Mouse (Mus musculus): ENCODE measurements around the gene Nucks1.
A peak's percentile ranks its signal among the peaks of the same experiment; 100 is the strongest.

Nucks1 gene

GRCm38 (mm10) chr1:131933471-131933870 lies 23.1 kb downstream of the Nucks1 start:
- no peak for DNase-seq

GRCm38 (mm10) chr1:131937659-131938305 lies 27.4 kb downstream of the Nucks1 start:
- DNase-seq, result peak; percentile 63

- no peak for DNase-seq
These were observed 28.5 kb downstream of the Nucks1 start for GRCm38 (mm10) chr1:131938811-131939210.

- DNase-seq, result no peak
These were observed 30.4 kb downstream of the Nucks1 start for GRCm38 (mm10) chr1:131940711-131941244.

- DNase-seq, result no peak
These were observed 31.2 kb downstream of the Nucks1 start for GRCm38 (mm10) chr1:131941501-131941900.

- DNase-seq, result no peak
These were observed 32.6 kb downstream of the Nucks1 start for GRCm38 (mm10) chr1:131942621-131943590.

- DNase-seq, result no peak
These were observed 35.5 kb downstream of the Nucks1 start for GRCm38 (mm10) chr1:131945674-131946440.

- no peak for DNase-seq
These were observed 36.3 kb downstream of the Nucks1 start for GRCm38 (mm10) chr1:131946462-131947215.

- DNase-seq, result no peak
These were observed 37.7 kb downstream of the Nucks1 start for GRCm38 (mm10) chr1:131947997-131948525.

- DNase-seq, result no peak
These were observed 44.0 kb downstream of the Nucks1 start for GRCm38 (mm10) chr1:131954242-131954865.

GRCm38 (mm10) chr1:131955131-131955757 lies 44.9 kb downstream of the Nucks1 start:
- no peak for DNase-seq

- DNase-seq, result no peak
These were observed 47.1 kb downstream of the Nucks1 start for GRCm38 (mm10) chr1:131957416-131957815.

- no peak for DNase-seq
These were observed 50.7 kb downstream of the Nucks1 start for GRCm38 (mm10) chr1:131961004-131961403.

GRCm38 (mm10) chr1:131962606-131963084 lies 52.3 kb downstream of the Nucks1 start, which contains the start of gene Slc45a3:
TSS of gene Slc45a3 (plus strand) at chr1:131962967.
- no peak for DNase-seq

- DNase-seq, result no peak
These were observed 53.0 kb downstream of the Nucks1 start for GRCm38 (mm10) chr1:131963085-131963951.

- no peak for DNase-seq
These were observed 53.8 kb downstream of the Nucks1 start for GRCm38 (mm10) chr1:131964100-131964499.

GRCm38 (mm10) chr1:131964580-131964979 lies 54.2 kb downstream of the Nucks1 start:
- DNase-seq, result no peak

GRCm38 (mm10) chr1:131965818-131966217 lies 55.5 kb downstream of the Nucks1 start:
- no peak for DNase-seq

GRCm38 (mm10) chr1:131967336-131967735 lies 57.0 kb downstream of the Nucks1 start:
- DNase-seq, result no peak

GRCm38 (mm10) chr1:131968556-131968955 lies 58.2 kb downstream of the Nucks1 start:
- DNase-seq, result no peak

Measured in layer of hippocampus, adult 9-11 months (tissue).